Mouse (Mus musculus): ENCODE data around the gene Ctnna3.

GRCm38 (mm10) chr10:63523956-63524355 is 94.1 kb downstream of the Ctnna3 start:
- TF ChIP-seq CTCF (IDR thresholded peaks at IDR 0.05; ENCODE audit: low read depth): no peak
- TF ChIP-seq EP300 (IDR thresholded peaks at IDR 0.05; ENCODE audit: low read depth): no peak
